ENCODE assay signal across 28 mouse cellular contexts in the genomic region with DNA sequence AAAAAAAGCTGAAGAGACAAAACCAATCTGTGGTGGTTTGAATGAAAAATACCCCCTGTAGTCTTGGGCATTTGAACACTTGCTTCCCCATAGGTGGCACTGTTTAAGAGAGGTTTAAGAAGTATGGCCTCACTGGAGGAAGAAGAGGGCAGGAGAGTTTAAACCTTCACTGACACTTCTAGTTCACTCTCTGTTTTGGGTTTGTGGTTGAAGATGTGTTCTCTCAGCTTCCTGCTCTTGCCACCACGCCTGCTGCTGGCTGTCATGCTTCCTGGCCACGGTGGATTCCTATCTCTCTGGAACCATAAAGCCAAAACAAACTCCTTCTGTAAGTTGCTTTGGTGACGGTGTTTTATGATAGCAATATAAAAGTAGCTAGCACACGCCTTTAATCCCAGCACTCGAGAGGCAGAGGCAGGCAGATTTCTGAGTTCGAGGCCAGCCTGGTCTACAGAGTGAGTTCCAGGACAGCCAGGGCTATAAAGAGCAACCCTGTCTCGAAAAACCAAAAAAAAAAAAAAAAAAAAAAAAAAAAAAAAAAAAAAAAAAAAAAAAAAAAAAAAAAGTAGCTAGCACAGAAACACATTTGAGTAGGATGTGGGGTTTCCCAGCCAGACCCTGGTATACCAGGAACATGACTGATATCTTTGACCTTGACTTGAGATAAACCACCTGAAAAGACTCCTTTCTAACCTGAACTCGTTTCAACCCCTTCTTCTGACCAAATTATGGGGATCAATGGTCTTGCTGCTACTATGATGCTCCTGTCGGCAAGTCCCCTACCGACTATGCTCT. TPM values are rescaled to one million over a fixed set of nuclear protein-coding genes. Genes with fewer than 3 reads are reported as not detected.
DNase-seq lines count a peak whose midpoint lies in the region; ATAC-seq and TF ChIP-seq lines count a peak whose summit lies in the region.
"Had no signal": no experiment of that assay in that cellular context is flagged by ENCODE, and none has a peak within 500 bp of the region (broad histone marks: within the 10 kb centered on the region; RNA-seq: fewer than 3 reads in every experiment).

No protein-coding gene starts in this region.

- H3K4me3 ChIP-seq in heart, adult 2 months, result no peak overlapping the region
- H3K4me3 ChIP-seq in heart, embryonic 10.5 days, result no peak overlapping the region
- no peak overlapping the region for H3K4me3 ChIP-seq in CH12.LX (replicated peaks in 1 of 3; ENCODE audit: low read depth in 2 of 3, low read length in 2 of 3, poor library complexity in 1 of 3)
- H3K4me3 ChIP-seq: embryonic facial prominence, embryonic 12.5 days; embryonic facial prominence, embryonic 15.5 days; heart, embryonic 12.5 days; heart, embryonic 15.5 days; hindbrain, embryonic 10.5 days; hindbrain, embryonic 13.5 days had no signal

- intact Hi-C loops in heart, adult 2 months (cut with DNase I), result no loop called here

- TF ChIP-seq EP300 in heart, adult 2 months (IDR thresholded peaks at IDR 0.05; ENCODE audit: insufficient read depth, low read depth, low read length), result no peak
- no peak for TF ChIP-seq EP300 in CH12.LX (IDR thresholded peaks at IDR 0.05; ENCODE audit: low read length)

- dilution Hi-C loops in CH12.LX (cut with MboI; ENCODE audit: extremely low pct_ligation_motif_present, extremely low pct_unique_long_range_greater_than_20kb, low sequenced_read_pairs), result no loop called here

- H3K79me2 ChIP-seq in heart, adult 2 months (replicated peaks; ENCODE audit: control insufficient read depth, insufficient read depth, low read length), result no peaks in the 10 kb centered on the region
- H3K79me2 ChIP-seq in CH12.LX (replicated peaks; ENCODE audit: control insufficient read depth, extremely low read depth, insufficient read depth, poor library complexity, severe bottlenecking), result no peaks in the 10 kb centered on the region

- no peak; the same call in 1 of the 2 replicates for TF ChIP-seq RAD21 in CH12.LX (IDR thresholded peaks at IDR 0.05; ENCODE audit: low read depth, low read length)

- H3K36me3 ChIP-seq in heart, adult 2 months (ENCODE audit: control insufficient read depth, insufficient read depth, low read length), result peaks cover 4% of the 10 kb centered on the region; the same call in 1 of the 2 replicates
- H3K36me3 ChIP-seq in heart, embryonic 10.5 days, result no peaks in the 10 kb centered on the region
- H3K36me3 ChIP-seq in CH12.LX (replicated peaks in 1 of 2; ENCODE audit: control insufficient read depth in 1 of 2, insufficient read depth in 1 of 2, low read length in 1 of 2), result no peaks in the 10 kb centered on the region
- H3K36me3 ChIP-seq: embryonic facial prominence, embryonic 12.5 days; embryonic facial prominence, embryonic 15.5 days; G1E; heart, embryonic 12.5 days; heart, embryonic 15.5 days; hindbrain, embryonic 10.5 days; hindbrain, embryonic 13.5 days had no signal

- whole genome bisulfite sequencing in heart, adult 2 months, result 70% methylated on average over 10 of the region's 10 CpGs
- WGBS in heart, embryonic 10.5 days, result 82% methylated on average over 10 of the region's 10 CpGs

- in situ Hi-C loops in CH12.LX (cut with MboI; ENCODE audit: low pct_ligation_motif_present, low pct_unique_long_range_greater_than_20kb, low sequenced_read_pairs), result no loop called here

- H3K27ac ChIP-seq in heart, adult 2 months, result peak overlapping the region; percentile 55
- no peak overlapping the region for H3K27ac ChIP-seq in heart, embryonic 10.5 days
- no peak overlapping the region for H3K27ac ChIP-seq in CH12.LX (ENCODE audit: insufficient read depth, low read depth)
- H3K27ac ChIP-seq: embryonic facial prominence, embryonic 12.5 days; embryonic facial prominence, embryonic 15.5 days; heart, embryonic 15.5 days; hindbrain, embryonic 10.5 days; hindbrain, embryonic 13.5 days; hindbrain, postnatal 0 days had no signal

- H3K4me1 ChIP-seq in heart, adult 2 months (ENCODE audit: control insufficient read depth, insufficient read depth, low read length), result no peaks in the 10 kb centered on the region
- H3K4me1 ChIP-seq in heart, embryonic 10.5 days, result no peaks in the 10 kb centered on the region
- no peaks in the 10 kb centered on the region for H3K4me1 ChIP-seq in CH12.LX (ENCODE audit: control insufficient read depth in 1 of 2, insufficient read depth in 2 of 2)
- H3K4me1 ChIP-seq: embryonic facial prominence, embryonic 12.5 days; embryonic facial prominence, embryonic 15.5 days; heart, embryonic 12.5 days; heart, embryonic 15.5 days; hindbrain, embryonic 10.5 days; hindbrain, embryonic 13.5 days had no signal

- no peak for DNase-seq in heart, adult 2 months
- no peak for DNase-seq in heart, embryonic 10.5 days (ENCODE audit: low spot score)
- no peak for DNase-seq in CH12.LX (ENCODE audit: extremely low read depth)
- peak; percentile 45 for DNase-seq in MEL-GATA-1-ER (ENCODE audit: extremely low read depth, low read depth)
- DNase-seq in thymus, adult 18-20 months, result no peak
- DNase-seq in layer of hippocampus, adult 9-10 months (ENCODE audit: low spot score), result no peak
- DNase-seq: adrenal gland, postnatal 10 days; adrenal gland, postnatal 36 days; cerebellum, adult 18-20 months; cerebellum, adult 9-10 months; cerebellum, postnatal 14 days; forebrain, postnatal 0 days; gastrocnemius, postnatal 36 days; heart, postnatal 36 days had no signal

- no peaks in the 10 kb centered on the region for H3K9me3 ChIP-seq in heart, embryonic 10.5 days
- H3K9me3 ChIP-seq in CH12.LX (replicated peaks; ENCODE audit: low read length), result no peaks in the 10 kb centered on the region
- H3K9me3 ChIP-seq: embryonic facial prominence, embryonic 12.5 days; embryonic facial prominence, embryonic 15.5 days; G1E; heart, embryonic 12.5 days; heart, embryonic 15.5 days; hindbrain, embryonic 10.5 days; hindbrain, embryonic 13.5 days had no signal

- H3K27me3 ChIP-seq in heart, adult 2 months (ENCODE audit: control insufficient read depth, insufficient read depth, low read length), result no peaks in the 10 kb centered on the region
- no peaks in the 10 kb centered on the region for H3K27me3 ChIP-seq in heart, embryonic 10.5 days (ENCODE audit: insufficient read depth, poor library complexity, severe bottlenecking)
- H3K27me3 ChIP-seq in CH12.LX (replicated peaks), result no peaks in the 10 kb centered on the region
- H3K27me3 ChIP-seq: embryonic facial prominence, embryonic 12.5 days; embryonic facial prominence, embryonic 15.5 days; heart, embryonic 12.5 days; hindbrain, embryonic 13.5 days had no signal

- TF ChIP-seq CTCF in heart, adult 2 months (IDR thresholded peaks at IDR 0.05), result no peak
- no peak for TF ChIP-seq CTCF in CH12.LX (conservative IDR thresholded peaks at IDR 0.05 in 1 of 2, IDR thresholded peaks at IDR 0.05 in 1 of 2; ENCODE audit: low read depth in 2 of 2, low read length in 2 of 2)

- TF ChIP-seq POLR2A in heart, adult 2 months (IDR thresholded peaks at IDR 0.05; ENCODE audit: insufficient read depth, low read depth, low read length), result no peak
- no peak for TF ChIP-seq POLR2A in CH12.LX (IDR thresholded peaks at IDR 0.05; ENCODE audit: low read depth, low read length)

- ATAC-seq in activated CD4-positive, CD25-positive, alpha-beta regulatory T cell, adult 4 months, result no peak
- ATAC-seq: CD4-positive, CD25-positive, alpha-beta regulatory T cell, adult 4 months; forebrain, embryonic 14.5 days; forebrain, postnatal 0 days; hindbrain, postnatal 0 days; inflammation-experienced regulatory T-cells, adult 6 months; intestine, embryonic 16.5 days had no signal

- H3K9ac ChIP-seq in heart, adult 2 months (ENCODE audit: low read depth, low read length), result no peak overlapping the region
- H3K9ac ChIP-seq in CH12.LX (ENCODE audit: insufficient read depth, low read depth), result no peak overlapping the region
- H3K9ac ChIP-seq: embryonic facial prominence, embryonic 12.5 days; embryonic facial prominence, embryonic 15.5 days; forebrain, postnatal 0 days; heart, embryonic 12.5 days; heart, embryonic 15.5 days; hindbrain, embryonic 13.5 days had no signal

- H3K4me2 ChIP-seq in CH12.LX (ENCODE audit: insufficient read depth, low read depth, poor library complexity, severe bottlenecking), result no peak overlapping the region
- H3K4me2 ChIP-seq: embryonic facial prominence, embryonic 12.5 days; embryonic facial prominence, embryonic 15.5 days; heart, embryonic 12.5 days; heart, embryonic 15.5 days; hindbrain, embryonic 13.5 days had no signal

TF ChIP-seq in CH12.LX, 34 proteins besides CTCF, POLR2A, EP300 and RAD21:
- TF ChIP-seq ZNF384 (IDR thresholded peaks at IDR 0.05; ENCODE audit: low read depth, low read length) (peak; percentile 58), USF1 (IDR thresholded peaks at IDR 0.05; ENCODE audit: low read depth, low read length) (no peak), NELFE (IDR thresholded peaks at IDR 0.05; ENCODE audit: low read depth, low read length) (no peak), JUND (conservative IDR thresholded peaks at IDR 0.05; ENCODE audit: low read depth, low read length) (no peak)

RNA-seq across cellular contexts. Expression of a gene that starts 10.0 kb away (rescaled TPM):
- 10 to 100 TPM; 11.1 to 14.2 TPM for total RNA-seq in heart, adult 2 months (2021)
- 12.1 and 12.2 TPM in 2 replicates for polyA plus RNA-seq in heart, adult 2 months (2012; rRNA removed)
- 5.1 TPM in 2 replicates for polyA plus RNA-seq in heart, embryonic 10.5 days (2016; fragmentation: Nextera tagmentation; extraction: Ambion mirVana)
- total RNA-seq in CH12.LX (2012; rRNA removed) (0.13 and 0.47 TPM in 2 replicates), CH12.LX (2014; rRNA removed) (0.43 and 0.85 TPM in 2 replicates)
- 0.50 and 1.3 TPM in 2 replicates for polyA plus RNA-seq in CH12.LX (2012; ENCODE audit: insufficient read length, low read depth)
- under 1 TPM; 0.17 to 0.23 TPM for polyA plus RNA-seq in activated CD4-positive, CD25-positive, alpha-beta regulatory T cell, adult 4 months (2017; shearing (Covaris generic))
- total RNA-seq: granulocyte monocyte progenitor cell, adult 5-6 weeks had no signal
